Mouse (Mus musculus) olfactory bulb, adult 2 months (tissue): ENCODE measurements around the gene Map4k4.

Experiments
- CTCF ChIP-seq: fragments of 200-500 bp; IDR thresholded peaks from 2 replicates; pipeline ENCODE4 v1.5.1; 2012; ENCODE audit warnings: low read depth, mild to moderate bottlenecking, low read length, moderate library complexity; ENCODE audit not compliant: insufficient read depth
- POLR2A ChIP-seq: fragments of 200-500 bp; IDR thresholded peaks from 2 replicates; pipeline ENCODE4 v1.6.1; 2012; ENCODE audit warnings: mild to moderate bottlenecking, low read depth, low read length, moderate library complexity; ENCODE audit not compliant: insufficient read depth

- TF ChIP-seq POLR2A (no peak), CTCF (no peak)
Observed at GRCm38 (mm10) chr1:39939401-39939800, 38.7 kb downstream of the Map4k4 start.
